Mouse (Mus musculus) hindbrain, embryonic 11.5 days (tissue): ENCODE measurements around the gene Ercc4. TPM values are rescaled to one million over a fixed set of nuclear protein-coding genes. Genes with fewer than 3 reads are reported as not detected.

ENCODE experiments used
- ATAC-seq: fragments of 200-750 bp; cut with Nextera tagmentation; 2 replicates; pipeline ENCODE4 v1.8.0; 2017; ENCODE audit warnings: mild to moderate bottlenecking, moderate TSS enrichment, moderate library complexity; ENCODE audit not compliant: low FRiP score
- DNase-seq: peaks from one replicate; pipeline ENCODE4 v3.0.0-alpha.2; 2015; ENCODE audit warnings: low spot score
- H3K27ac ChIP-seq: fragments of 300-500 bp; sonication (generic); 2 replicates; pipeline ENCODE4 v1.5.1; 2014; ENCODE audit warnings: mild to moderate bottlenecking, low read depth, low read length
- H3K27me3 ChIP-seq: fragments of 300-500 bp; sonication (generic); 2 replicates; pipeline ENCODE4 v1.6.1; 2014; ENCODE audit warnings: mild to moderate bottlenecking, low read length, moderate library complexity, mixed read lengths; ENCODE audit not compliant: control insufficient read depth, insufficient read depth
- H3K36me3 ChIP-seq: fragments of 300-500 bp; sonication (generic); 2 replicates; pipeline ENCODE4 v1.6.1; 2014; ENCODE audit warnings: mild to moderate bottlenecking, low read length, moderate library complexity, mixed read lengths; ENCODE audit not compliant: control insufficient read depth, insufficient read depth
- H3K4me1 ChIP-seq: fragments of 300-500 bp; sonication (generic); replicated peaks from 2 replicates; pipeline ENCODE4 v1.6.1; 2014; ENCODE audit warnings: low read length, mixed read lengths; ENCODE audit not compliant: control insufficient read depth, insufficient read depth
- H3K4me2 ChIP-seq: fragments of 300-500 bp; sonication (generic); replicated peaks from 2 replicates; pipeline ENCODE4 v1.6.1; 2014; ENCODE audit warnings: mild to moderate bottlenecking, low read depth, low read length
- H3K4me3 ChIP-seq: fragments of 300-500 bp; sonication (generic); 2 replicates; pipeline ENCODE4 v1.5.1; 2014; ENCODE audit warnings: low read depth, low read length
- H3K9ac ChIP-seq: fragments of 300-500 bp; sonication (generic); 2 replicates; pipeline ENCODE4 v1.6.1; 2014; ENCODE audit warnings: low read depth, low read length
- H3K9me3 ChIP-seq: fragments of 300-500 bp; sonication (generic); 2 replicates; pipeline ENCODE4 v1.6.1; 2016; ENCODE audit warnings: low read length; ENCODE audit not compliant: control insufficient read depth
- WGBS: fragments of 180-500 bp; shearing (Covaris S2); extraction: QIAGEN DNeasy Blood & Tissue Kit; methylation state at CpG from one replicate; pipeline ENCODE4 v1.1.7; 2014; 5-methylcytosine and 5-hydroxymethylcytosine counted together
- polyA plus RNA-seq: library from polyadenylated mRNA; unstranded; fragments of >200 nt; fragmentation: Nextera tagmentation; extraction: Ambion mirVana; gene quantifications from 2 replicates; pipeline ENCODE4 v1.2.1, GENCODE M21; 2014

Gene Ercc4
- polyA plus RNA-seq, 1 experiment from 2014 or later, result 14.3 TPM

GRCm38 (mm10) chr16:13143932-13144331 is 34.4 kb downstream of the Ercc4 start:
- ATAC-seq, result no peak
- Histone ChIP-seq H3K9me3 (no peaks in the 10 kb centered on the region), H3K9ac (no peak overlapping the region), H3K4me1 (no peaks in the 10 kb centered on the region), H3K27ac (no peak overlapping the region), H3K27me3 (no peaks in the 10 kb centered on the region), H3K4me3 (no peak overlapping the region), H3K36me3 (no peaks in the 10 kb centered on the region; the same call in 1 of the 2 replicates), H3K4me2 (no peak overlapping the region)
- 92% methylated on average over 7 of the region's 7 CpGs for WGBS
- DNase-seq, result no peak

GRCm38 (mm10) chr16:13144682-13145410 is 35.4 kb downstream of the Ercc4 start:
- H3K36me3 ChIP-seq, result no peaks in the 10 kb centered on the region; the same call in 1 of the 2 replicates
- H3K9ac ChIP-seq, result no peak overlapping the region
- no peaks in the 10 kb centered on the region for H3K9me3 ChIP-seq
- no peak overlapping the region for H3K4me2 ChIP-seq
- no peak overlapping the region for H3K4me3 ChIP-seq
- ATAC-seq (no peak), DNase-seq (no peak)
- no peaks in the 10 kb centered on the region for H3K4me1 ChIP-seq
- H3K27me3 ChIP-seq, result no peaks in the 10 kb centered on the region
- H3K27ac ChIP-seq, result no peak overlapping the region
- 93% methylated on average over 10 of the region's 10 CpGs for WGBS

- H3K9me3 ChIP-seq, result no peaks in the 10 kb centered on the region
- no peak for DNase-seq
- H3K36me3 ChIP-seq, result no peaks in the 10 kb centered on the region; the same call in 1 of the 2 replicates
- H3K4me2 ChIP-seq, result no peak overlapping the region
- H3K4me1 ChIP-seq, result no peaks in the 10 kb centered on the region
- no peaks in the 10 kb centered on the region for H3K27me3 ChIP-seq
- ATAC-seq, result no peak
- no peak overlapping the region for H3K9ac ChIP-seq
- no peak overlapping the region for H3K27ac ChIP-seq
- H3K4me3 ChIP-seq, result no peak overlapping the region
- WGBS, result 91% methylated on average over 4 of the region's 4 CpGs
Observed at GRCm38 (mm10) chr16:13146231-13146630, 36.7 kb downstream of the Ercc4 start.

GRCm38 (mm10) chr16:13147810-13148555 is 38.5 kb downstream of the Ercc4 start:
- no peak for DNase-seq
- no peaks in the 10 kb centered on the region; the same call in 1 of the 2 replicates for H3K36me3 ChIP-seq

GRCm38 (mm10) chr16:13149950-13150349 is 40.5 kb downstream of the Ercc4 start:
- Histone ChIP-seq H3K4me3 (no peak overlapping the region), H3K4me2 (no peak overlapping the region), H3K27ac (no peak overlapping the region), H3K4me1 (no peaks in the 10 kb centered on the region), H3K9ac (no peak overlapping the region), H3K9me3 (no peaks in the 10 kb centered on the region), H3K27me3 (no peaks in the 10 kb centered on the region), H3K36me3 (no peaks in the 10 kb centered on the region; the same call in 1 of the 2 replicates)
- DNase-seq, result no peak
- 92% methylated on average over 8 of the region's 8 CpGs for WGBS
- ATAC-seq, result no peak

More at GRCm38 (mm10) chr16:13147810-13148555, 38.5 kb downstream of the Ercc4 start:
- Histone ChIP-seq H3K4me2 (no peak overlapping the region), H3K4me3 (no peak overlapping the region), H3K9ac (no peak overlapping the region), H3K9me3 (no peaks in the 10 kb centered on the region), H3K27me3 (no peaks in the 10 kb centered on the region), H3K4me1 (no peaks in the 10 kb centered on the region), H3K27ac (no peak overlapping the region)
- WGBS, result 91% methylated on average over 19 of the region's 19 CpGs
- ATAC-seq, result no peak

- ATAC-seq (no peak), DNase-seq (no peak)
- WGBS, result 93% methylated on average over 6 of the region's 6 CpGs
Observed at GRCm38 (mm10) chr16:13150790-13151189, 41.3 kb downstream of the Ercc4 start.

GRCm38 (mm10) chr16:13152475-13152874 is 43.0 kb downstream of the Ercc4 start:
- Histone ChIP-seq H3K27ac (no peak overlapping the region), H3K9me3 (no peaks in the 10 kb centered on the region), H3K36me3 (no peaks in the 10 kb centered on the region), H3K9ac (no peak overlapping the region), H3K4me1 (no peaks in the 10 kb centered on the region), H3K27me3 (no peaks in the 10 kb centered on the region), H3K4me3 (no peak overlapping the region), H3K4me2 (no peak overlapping the region)
- DNase-seq, result no peak
- no peak for ATAC-seq
- WGBS, result 88% methylated on average over 5 of the region's 5 CpGs

More at GRCm38 (mm10) chr16:13150790-13151189, 41.3 kb downstream of the Ercc4 start:
- Histone ChIP-seq H3K4me2 (no peak overlapping the region), H3K4me1 (no peaks in the 10 kb centered on the region), H3K9ac (no peak overlapping the region), H3K9me3 (no peaks in the 10 kb centered on the region), H3K4me3 (no peak overlapping the region), H3K36me3 (no peaks in the 10 kb centered on the region; the same call in 1 of the 2 replicates), H3K27ac (no peak overlapping the region), H3K27me3 (no peaks in the 10 kb centered on the region)

GRCm38 (mm10) chr16:13153215-13153614 is 43.7 kb downstream of the Ercc4 start:
- DNase-seq (no peak), ATAC-seq (no peak)
- 90% methylated on average over 4 of the region's 4 CpGs for whole genome bisulfite sequencing
- H3K4me3 ChIP-seq, result no peak overlapping the region
- H3K4me1 ChIP-seq, result no peaks in the 10 kb centered on the region
- no peak overlapping the region for H3K9ac ChIP-seq
- H3K36me3 ChIP-seq, result no peaks in the 10 kb centered on the region
- H3K27me3 ChIP-seq, result no peaks in the 10 kb centered on the region
- H3K27ac ChIP-seq, result no peak overlapping the region
- no peak overlapping the region for H3K4me2 ChIP-seq
- no peaks in the 10 kb centered on the region for H3K9me3 ChIP-seq
